Mouse (Mus musculus): ENCODE results near the gene Ccdc30.
A peak's percentile ranks its signal among the peaks of the same experiment; 100 is the strongest.

Ccdc30 gene

GRCm38 (mm10) chr4:119415072-119415753, at the start of gene Ccdc30:
Gene Ccdc30 (minus strand): TSS chr4:119415521.
- DNase-seq = peak; percentile 98

GRCm38 (mm10) chr4:119463756-119464419, 48.6 kb upstream of the Ccdc30 start:
- no peak for DNase-seq

- DNase-seq = peak; percentile 85
Measured at GRCm38 (mm10) chr4:119462858-119463755, 47.8 kb upstream of the Ccdc30 start.

GRCm38 (mm10) chr4:119462457-119462856, 47.1 kb upstream of the Ccdc30 start:
- no peak for DNase-seq

GRCm38 (mm10) chr4:119460728-119461141, 45.4 kb upstream of the Ccdc30 start:
- DNase-seq = peak; percentile 51

- peak; percentile 49 for DNase-seq
Measured at GRCm38 (mm10) chr4:119460296-119460695, 45.0 kb upstream of the Ccdc30 start.

GRCm38 (mm10) chr4:119453533-119453932, 38.2 kb upstream of the Ccdc30 start:
- DNase-seq = peak; percentile 70

- no peak for DNase-seq
Measured at GRCm38 (mm10) chr4:119453128-119453527, 37.8 kb upstream of the Ccdc30 start.

- DNase-seq = no peak
Measured at GRCm38 (mm10) chr4:119450436-119450835, 35.1 kb upstream of the Ccdc30 start.

GRCm38 (mm10) chr4:119447786-119448185, 32.5 kb upstream of the Ccdc30 start:
- DNase-seq = no peak

GRCm38 (mm10) chr4:119447261-119447660, 31.9 kb upstream of the Ccdc30 start:
- no peak for DNase-seq

GRCm38 (mm10) chr4:119442539-119442938, 27.2 kb upstream of the Ccdc30 start:
- peak; percentile 50 for DNase-seq

- DNase-seq = peak; percentile 48
Measured at GRCm38 (mm10) chr4:119441836-119442235, 26.5 kb upstream of the Ccdc30 start.

GRCm38 (mm10) chr4:119437936-119438335, 22.6 kb upstream of the Ccdc30 start:
- no peak for DNase-seq

GRCm38 (mm10) chr4:119430678-119431077, 15.4 kb upstream of the Ccdc30 start:
- peak; percentile 54 for DNase-seq

GRCm38 (mm10) chr4:119427680-119428079, 12.4 kb upstream of the Ccdc30 start:
- DNase-seq = no peak

GRCm38 (mm10) chr4:119425601-119426000, 10.3 kb upstream of the Ccdc30 start:
- DNase-seq = no peak

GRCm38 (mm10) chr4:119425077-119425476, 9.8 kb upstream of the Ccdc30 start:
- DNase-seq = no peak

GRCm38 (mm10) chr4:119422294-119422964, 7.1 kb upstream of the Ccdc30 start, which contains the start of the genes Ppcs and Zmynd12:
Gene Ppcs (minus strand): TSS chr4:119422420.
Gene Zmynd12 (plus strand): TSS chr4:119422814.
- DNase-seq = peak; percentile 95

GRCm38 (mm10) chr4:119421921-119422293, 6.6 kb upstream of the Ccdc30 start:
- no peak for DNase-seq

- DNase-seq = no peak
Measured at GRCm38 (mm10) chr4:119421191-119421590, 5.9 kb upstream of the Ccdc30 start.

GRCm38 (mm10) chr4:119417894-119418293, 2.6 kb upstream of the Ccdc30 start:
- DNase-seq = no peak

GRCm38 (mm10) chr4:119417270-119417669, 1.9 kb upstream of the Ccdc30 start:
- DNase-seq = no peak

All from retina, postnatal 1 day (tissue).